Mouse (Mus musculus): Measurements from ENCODE around the gene Stx3.

Gene Stx3

GRCm38 (mm10) chr19:11807251-11807650 is 12.0 kb downstream of the Stx3 start:
- no peak for DNase-seq

- DNase-seq, result no peak
These were observed 14.8 kb downstream of the Stx3 start for GRCm38 (mm10) chr19:11804423-11804822.

- DNase-seq, result no peak
These were observed 18.5 kb downstream of the Stx3 start for GRCm38 (mm10) chr19:11800531-11801315.

- no peak for DNase-seq
These were observed 24.8 kb downstream of the Stx3 start for GRCm38 (mm10) chr19:11794447-11794846.

- DNase-seq, result no peak
These were observed 25.4 kb downstream of the Stx3 start for GRCm38 (mm10) chr19:11793741-11794359.

- DNase-seq, result no peak
These were observed 27.4 kb downstream of the Stx3 start for GRCm38 (mm10) chr19:11791825-11792224.

GRCm38 (mm10) chr19:11788876-11789275 is 30.3 kb downstream of the Stx3 start:
- DNase-seq, result peak; percentile 8

- DNase-seq, result no peak
These were observed 31.4 kb downstream of the Stx3 start for GRCm38 (mm10) chr19:11787826-11788225.

GRCm38 (mm10) chr19:11785409-11786154 is 33.6 kb downstream of the Stx3 start:
- DNase-seq, result no peak

GRCm38 (mm10) chr19:11777191-11777865 is 41.9 kb downstream of the Stx3 start:
- peak; percentile 70 for DNase-seq

- DNase-seq, result peak; percentile 92
These were observed 48.9 kb downstream of the Stx3 start, which contains the start of gene Mrpl16 for GRCm38 (mm10) chr19:11770205-11770892. Gene Mrpl16 (plus strand): TSS chr19:11770391.

- no peak for DNase-seq
These were observed 49.8 kb downstream of the Stx3 start for GRCm38 (mm10) chr19:11769257-11769920.

- no peak for DNase-seq
These were observed 51.0 kb downstream of the Stx3 start for GRCm38 (mm10) chr19:11768163-11768562.

- no peak for DNase-seq
These were observed 52.8 kb downstream of the Stx3 start for GRCm38 (mm10) chr19:11766413-11766812.

GRCm38 (mm10) chr19:11765059-11765458 is 54.1 kb downstream of the Stx3 start:
- DNase-seq, result no peak

- DNase-seq, result no peak
These were observed 71.9 kb downstream of the Stx3 start, which contains the start of gene Gif for GRCm38 (mm10) chr19:11747298-11747697. Gene Gif (plus strand): TSS chr19:11747554.

GRCm38 (mm10) chr19:11745680-11746079 is 73.5 kb downstream of the Stx3 start:
- DNase-seq, result no peak

GRCm38 (mm10) chr19:11736455-11736854 is 82.7 kb downstream of the Stx3 start:
- no peak for DNase-seq

GRCm38 (mm10) chr19:11730278-11730677 is 88.9 kb downstream of the Stx3 start:
- no peak for DNase-seq

- DNase-seq, result no peak
These were observed 91.9 kb downstream of the Stx3 start for GRCm38 (mm10) chr19:11727304-11727703.

GRCm38 (mm10) chr19:11725915-11726314 is 93.3 kb downstream of the Stx3 start:
- no peak for DNase-seq
